Mouse (Mus musculus): ENCODE data around the gene Mrps6.

The Mrps6 gene

DNA sequence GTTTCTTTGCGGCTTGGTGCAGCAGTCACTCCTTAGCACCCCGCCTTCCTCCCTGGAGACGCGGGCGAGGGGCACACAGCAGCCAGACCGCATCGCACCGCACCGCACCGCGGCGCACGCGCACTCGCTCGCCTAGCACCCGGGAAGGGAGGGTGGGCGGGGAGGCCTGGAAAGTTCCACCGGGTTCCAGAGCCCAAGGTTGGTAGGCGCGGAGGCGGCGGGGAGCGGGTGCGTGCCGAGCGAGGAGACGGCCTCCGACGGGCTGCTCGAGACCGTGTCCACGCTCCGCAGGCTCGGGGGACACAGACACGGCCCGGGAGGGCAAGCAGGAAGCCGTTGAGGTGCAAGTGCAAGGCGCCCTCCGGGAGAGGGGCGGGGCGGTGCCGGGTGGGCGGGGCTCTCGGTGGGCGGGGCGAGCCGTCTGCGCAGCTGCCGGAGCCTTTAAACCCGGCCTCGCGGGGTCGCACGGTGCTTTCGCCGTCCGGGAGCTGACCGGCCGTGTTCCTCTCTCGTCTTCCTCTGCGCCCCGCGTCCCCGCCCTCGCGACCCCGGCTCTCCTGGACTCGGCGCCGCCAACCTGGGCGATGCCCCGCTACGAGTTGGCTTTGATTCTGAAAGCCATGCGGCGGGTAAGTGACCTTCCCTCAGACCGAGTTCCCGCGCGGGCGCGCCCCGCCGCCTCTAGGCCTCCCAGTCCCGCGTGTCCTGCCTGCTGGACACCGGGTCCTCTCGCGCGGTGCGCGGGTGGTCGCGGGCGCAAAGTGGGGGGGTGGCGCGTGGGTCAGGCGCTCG, at the start of gene Mrps6, which contains the start of the genes Gm49711 and Slc5a3:
Gene Mrps6 (plus strand): TSS at position 419 of the 792 bp plus-strand sequence.
Gene Gm49711 (plus strand): TSS at position 465 of the 792 bp plus-strand sequence.
Gene Slc5a3 (plus strand): TSS at position 471 of the 792 bp plus-strand sequence.
- peak; percentile 84 to 85 for DNase-seq

DNA sequence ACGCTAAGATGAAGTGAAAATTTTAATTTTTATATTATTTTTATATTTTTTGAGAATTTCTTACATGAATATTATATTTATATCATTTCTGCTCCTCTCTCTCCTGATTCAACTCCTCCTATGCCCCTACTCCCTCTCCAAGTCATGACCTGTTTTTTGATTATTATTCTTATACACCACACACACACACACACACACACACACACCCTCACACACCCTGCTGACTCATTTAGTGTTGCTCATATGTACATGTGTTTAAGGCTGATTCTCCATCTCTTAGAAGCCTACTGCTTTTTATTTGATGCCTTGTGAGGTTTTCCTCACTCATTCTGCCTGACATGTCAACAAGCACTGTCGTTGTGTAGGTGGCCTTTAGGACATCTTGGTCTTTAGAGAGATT, 48.5 kb upstream of the Mrps6 start:
- DNase-seq: no peak

DNA sequence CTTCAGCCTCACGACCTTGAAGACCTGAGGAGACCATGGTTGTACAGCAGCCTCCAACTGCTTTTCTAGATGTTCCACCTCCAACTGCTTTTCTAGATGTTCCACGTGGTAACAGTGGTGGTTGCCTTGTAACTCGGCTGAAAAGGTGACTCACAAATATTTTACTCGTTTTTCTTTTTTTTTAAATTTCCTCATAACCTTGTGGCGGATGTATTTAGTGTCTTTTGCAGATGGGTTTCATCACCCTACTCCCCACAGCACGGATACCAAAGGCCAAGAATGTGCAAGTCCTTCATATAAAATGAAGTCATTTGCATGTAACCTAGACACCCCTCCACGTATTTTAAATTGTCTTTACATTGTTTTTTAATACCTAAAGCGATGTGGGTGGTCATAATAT, 41.3 kb upstream of the Mrps6 start:
- no peak for DNase-seq

DNA sequence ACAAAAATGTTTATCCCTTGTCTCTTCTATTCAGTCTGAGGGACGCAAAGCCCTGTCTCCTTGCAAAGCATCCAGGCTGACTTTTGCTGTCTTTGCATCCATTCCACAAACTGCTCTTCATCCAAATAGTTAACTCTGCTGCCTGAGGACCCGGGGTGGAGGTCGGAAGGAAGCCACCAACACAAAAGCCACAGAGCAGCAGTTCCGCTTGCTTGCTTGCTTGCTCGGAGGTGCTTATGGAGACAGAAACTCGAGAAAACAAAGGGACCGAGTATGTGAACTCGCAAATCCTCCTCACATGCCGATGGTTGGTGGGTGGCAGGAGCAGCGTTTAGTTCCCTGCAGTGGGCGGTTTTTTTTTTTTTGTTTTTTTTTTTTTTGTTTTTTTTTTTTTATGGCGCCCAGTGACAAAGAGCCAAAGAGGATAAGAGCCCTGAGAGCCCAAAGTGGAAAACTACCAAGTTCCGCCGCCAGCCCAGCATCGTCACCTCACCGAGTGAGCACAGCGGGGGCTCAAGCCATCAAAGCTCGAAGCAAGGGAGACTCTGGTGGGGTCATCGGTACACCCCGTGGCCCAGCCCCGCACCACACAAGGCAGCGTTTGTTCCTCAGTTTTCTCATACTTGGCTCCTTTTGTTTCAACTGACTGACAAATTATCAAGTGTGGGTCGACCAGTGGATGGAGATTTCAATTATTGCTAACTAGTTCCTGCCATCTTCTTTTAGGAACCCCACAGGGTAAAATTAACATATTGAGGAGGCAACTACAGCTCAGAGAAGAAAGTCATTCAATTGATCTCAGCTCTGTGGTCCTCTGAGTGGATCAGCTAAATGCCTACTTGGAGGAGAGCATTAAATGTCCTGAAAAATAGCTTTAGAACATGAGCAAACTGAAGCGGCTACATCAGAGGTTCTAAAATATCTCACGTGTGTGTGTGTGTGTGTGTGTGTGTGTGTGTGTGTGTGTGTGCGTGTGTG, 38.6 kb upstream of the Mrps6 start:
- peak; percentile 18 to 24 for DNase-seq

DNA sequence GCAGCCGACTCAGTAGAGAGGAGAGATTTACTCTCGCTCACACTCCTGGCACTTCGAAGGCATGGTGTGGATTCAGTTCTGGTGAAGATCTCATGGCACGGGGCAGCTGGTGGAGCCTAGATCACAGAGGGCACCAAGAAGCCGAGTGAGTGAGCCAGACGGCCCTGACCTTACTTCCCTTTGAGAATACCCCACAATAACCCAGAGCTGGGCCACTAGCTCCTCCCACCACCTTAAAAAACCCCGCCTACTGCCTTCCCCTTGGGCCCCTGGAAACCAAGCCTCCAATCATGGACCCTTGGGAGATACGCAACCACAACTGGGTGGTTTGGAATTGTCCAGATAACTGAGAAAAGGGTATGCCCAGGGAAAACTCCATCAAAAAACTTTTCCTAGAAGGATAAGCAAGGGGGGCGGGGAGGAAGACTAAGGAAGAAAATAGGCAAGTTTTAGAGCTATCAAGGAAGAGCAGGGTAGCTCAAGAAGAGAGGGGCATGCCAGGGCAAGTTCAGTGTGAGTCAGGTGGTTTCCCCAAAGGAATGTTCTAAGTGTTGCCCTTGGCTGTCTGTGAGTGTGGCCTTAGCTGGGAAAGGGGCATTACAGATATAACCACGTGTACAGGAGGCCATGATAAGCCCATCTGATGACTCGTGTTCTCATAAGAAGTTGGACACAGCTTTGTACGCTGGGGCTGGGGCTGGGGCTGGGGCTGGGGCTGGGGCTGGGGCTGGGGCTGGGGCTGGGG, 36.2 kb upstream of the Mrps6 start:
- no peak for DNase-seq

DNA sequence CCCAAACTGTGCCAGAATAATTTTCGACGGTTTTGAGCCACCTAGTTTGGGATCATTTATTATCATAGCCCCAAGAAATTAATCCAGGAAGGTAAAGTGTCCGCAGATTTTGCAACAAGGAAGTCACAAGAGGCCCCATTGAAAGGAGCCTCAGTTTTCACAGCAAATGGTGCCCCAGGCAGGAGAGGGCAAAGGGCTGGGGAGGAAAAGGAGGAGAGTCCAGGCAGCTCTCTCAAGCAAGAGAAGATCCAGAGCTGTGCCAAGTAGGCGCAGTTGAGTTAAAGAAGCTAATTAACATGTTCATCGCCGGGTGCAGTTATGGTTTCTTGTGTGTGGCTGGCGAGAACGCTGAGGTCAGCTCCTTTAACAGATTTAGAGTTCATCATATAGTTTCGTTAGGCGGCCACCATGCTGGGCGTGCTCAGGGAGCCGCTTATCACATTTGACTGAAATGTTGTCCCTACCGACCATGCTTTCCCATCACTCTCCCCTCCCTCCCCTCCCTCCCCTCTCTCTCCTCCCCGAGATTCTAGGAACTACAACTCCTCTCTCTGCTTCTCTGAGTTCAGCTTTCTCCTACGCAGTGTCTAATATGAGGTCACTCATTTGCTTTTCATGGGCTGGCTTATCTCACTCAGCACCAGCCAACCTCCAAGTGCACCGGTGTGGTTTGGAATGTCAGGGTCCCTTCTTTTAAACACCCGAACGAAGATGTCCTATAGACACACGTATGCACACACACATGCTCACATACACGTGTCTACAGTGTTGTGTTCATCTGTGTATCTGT, 35.4 kb upstream of the Mrps6 start:
- no peak for DNase-seq

DNA sequence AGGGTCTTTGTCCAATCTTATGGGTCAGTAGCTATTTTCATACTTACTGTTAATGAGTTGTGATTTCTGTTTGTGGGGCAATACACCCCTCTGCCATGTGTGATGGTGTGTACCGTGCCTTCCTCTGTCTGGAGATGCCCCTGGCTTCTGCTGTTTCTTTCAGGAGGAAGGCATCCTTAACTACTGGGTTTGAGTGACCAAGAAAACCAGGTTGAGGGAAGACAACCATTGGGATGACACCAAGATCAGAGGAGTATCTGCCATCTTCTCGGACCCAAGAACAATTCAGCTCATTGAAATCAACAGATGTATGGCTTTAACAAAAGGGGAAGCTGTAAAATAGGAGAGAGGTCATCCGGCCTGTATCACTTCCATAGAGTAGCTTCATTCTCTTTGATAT, 24.8 kb upstream of the Mrps6 start:
- DNase-seq: no peak

DNA sequence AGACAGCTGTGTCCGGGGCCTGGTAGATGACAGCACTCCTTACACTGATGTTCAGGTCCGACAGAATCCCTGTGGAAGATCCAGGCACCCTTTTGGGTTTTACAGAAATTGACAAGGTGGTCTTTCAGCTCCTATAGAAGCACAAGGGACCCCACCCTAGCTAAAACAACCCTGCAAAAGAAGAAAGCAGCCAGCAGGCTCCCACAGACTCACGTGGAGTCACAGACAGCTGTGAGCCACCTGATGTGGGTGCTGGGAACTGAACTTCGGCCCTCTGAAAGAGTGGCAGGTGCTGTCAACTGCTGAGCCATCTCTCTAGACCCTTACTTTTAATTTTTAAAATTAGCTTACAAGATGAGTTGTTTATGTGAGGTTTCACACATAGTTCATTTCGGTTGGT, 23.4 kb upstream of the Mrps6 start:
- no peak for DNase-seq

DNA sequence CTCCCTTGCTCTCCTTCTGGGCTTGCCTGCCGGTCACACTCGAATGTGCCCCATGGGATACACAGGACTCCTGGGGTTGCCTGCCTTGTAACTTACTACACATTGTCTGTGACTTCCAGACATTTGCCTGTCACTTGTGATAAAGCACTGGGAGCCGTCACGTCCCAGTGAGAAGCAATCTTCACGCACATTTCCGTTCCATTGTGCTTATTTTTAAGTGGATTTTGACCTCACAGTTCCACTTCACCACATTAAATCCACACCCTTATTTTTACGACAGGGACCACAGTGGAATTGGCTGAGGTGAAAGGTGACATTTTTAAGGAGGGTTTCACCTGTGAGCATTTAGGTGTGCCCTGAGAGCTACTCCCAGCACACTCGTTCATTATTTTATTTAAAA, 21.4 kb upstream of the Mrps6 start:
- DNase-seq: no peak

DNA sequence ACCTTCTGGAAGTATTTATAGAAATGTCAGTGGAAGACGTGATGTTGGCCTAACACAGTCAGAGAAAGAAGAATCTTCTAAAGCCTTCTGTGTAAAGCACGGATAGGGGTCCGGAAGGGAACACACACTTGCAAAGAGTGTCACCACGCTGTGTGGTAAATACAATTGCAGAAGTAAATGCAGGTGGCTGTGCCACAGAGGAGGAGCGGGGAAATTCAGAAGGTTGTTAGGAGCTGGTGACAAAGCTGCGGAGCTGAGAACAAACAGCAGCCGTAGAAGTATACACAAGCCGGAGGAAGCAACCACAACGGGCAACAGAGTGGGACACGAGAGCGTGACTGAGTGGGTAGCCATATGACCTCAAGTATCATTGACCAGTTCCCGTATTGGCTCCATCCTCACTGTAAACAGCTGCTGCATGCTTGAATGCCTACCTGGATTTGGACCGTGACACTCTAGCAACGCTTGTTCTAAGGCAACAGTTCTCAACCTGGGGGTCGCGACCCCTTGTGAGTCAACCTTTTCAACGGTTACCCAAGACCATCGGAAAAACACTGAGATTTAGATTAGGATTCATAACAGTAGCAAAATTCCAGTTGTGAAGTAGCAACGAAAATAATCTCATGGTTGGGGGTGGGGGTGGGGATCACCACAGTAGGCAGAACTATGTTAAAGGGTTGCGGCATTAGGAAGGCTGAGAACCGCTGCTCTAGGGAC, 20.0 kb upstream of the Mrps6 start:
- no peak for DNase-seq

DNA sequence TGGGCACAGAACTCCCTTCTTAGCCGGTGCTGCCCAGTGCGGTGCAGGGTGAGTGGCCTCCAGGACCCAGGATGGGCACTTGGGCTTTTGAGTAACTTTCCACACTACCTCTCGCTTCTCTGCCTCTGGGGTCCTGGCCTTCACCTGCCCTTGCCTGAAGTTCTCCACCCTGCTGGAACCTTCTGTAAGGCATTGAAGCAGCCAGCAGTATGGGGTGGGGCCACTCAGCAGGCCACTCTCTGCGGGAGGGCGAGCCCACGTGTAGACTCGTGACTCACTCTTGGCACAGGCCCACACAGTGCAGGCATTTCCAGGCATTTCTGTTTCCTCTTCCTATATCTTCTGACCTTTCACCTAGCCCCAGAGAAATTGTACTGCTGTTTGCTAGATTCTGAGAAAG, 18.6 kb upstream of the Mrps6 start:
- DNase-seq: no peak

DNA sequence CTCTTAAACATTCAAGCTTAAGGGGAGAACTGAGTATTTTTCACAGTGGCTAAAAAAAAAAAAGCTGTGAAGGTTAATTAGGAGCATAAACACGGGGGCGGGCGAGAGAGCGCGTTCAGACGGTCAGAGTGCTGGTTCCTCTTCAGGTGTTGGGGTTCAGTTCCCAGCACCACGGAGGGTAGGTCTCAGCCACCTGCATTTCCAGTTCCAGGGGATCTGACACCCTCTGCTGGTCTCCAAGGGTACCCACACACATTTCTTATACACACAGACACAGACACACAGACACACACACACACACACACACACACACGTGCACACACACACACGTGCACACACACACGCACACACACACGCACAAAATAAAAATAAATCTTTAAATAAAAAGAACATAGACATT, 18.1 kb upstream of the Mrps6 start:
- no peak for DNase-seq

DNA sequence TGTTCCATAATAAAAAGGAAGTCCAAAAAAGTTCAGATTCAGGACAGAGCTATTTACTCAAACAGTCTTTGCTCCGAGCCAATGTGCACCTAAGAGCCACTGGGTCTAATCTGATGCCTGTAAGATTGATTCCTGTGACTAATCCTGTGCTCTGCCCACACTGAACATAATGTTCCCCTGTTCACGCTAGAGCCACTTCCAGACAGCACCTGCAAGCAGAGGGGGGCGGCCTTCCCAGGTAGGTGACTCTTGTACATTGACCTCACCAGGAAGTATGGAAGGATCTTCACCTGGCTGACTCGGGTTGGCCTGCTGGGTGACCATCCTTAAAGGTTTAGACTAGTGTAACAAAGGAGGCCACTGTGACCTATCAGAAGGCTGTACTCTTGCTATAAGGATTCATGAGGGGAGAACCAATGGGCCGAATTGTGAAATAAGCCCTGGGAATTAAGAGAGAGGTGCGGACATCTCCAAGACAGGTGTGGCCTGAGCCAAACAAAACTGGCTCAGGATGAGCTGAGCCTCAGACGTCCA, 6.2 kb upstream of the Mrps6 start:
- DNase-seq: no peak

DNA sequence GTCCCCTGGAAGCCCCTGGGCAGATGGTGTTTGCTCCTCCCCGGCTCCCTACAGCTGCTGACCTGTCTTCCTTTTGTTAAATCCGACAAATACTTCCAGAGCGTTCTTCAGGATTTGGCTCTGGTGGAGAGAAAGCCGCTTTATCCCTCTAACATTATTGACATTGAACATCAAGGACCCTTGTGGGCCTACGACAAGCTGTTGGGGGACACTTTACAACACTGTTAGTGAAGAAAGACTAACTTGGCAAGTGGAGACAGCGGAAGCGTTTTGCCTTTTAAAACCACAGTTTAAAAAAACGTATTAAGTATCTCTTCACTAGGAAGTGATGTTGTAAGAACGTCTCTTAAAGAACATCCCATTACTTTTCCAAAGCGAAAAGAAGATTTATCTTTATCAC, 5.5 kb upstream of the Mrps6 start:
- no peak for DNase-seq

DNA sequence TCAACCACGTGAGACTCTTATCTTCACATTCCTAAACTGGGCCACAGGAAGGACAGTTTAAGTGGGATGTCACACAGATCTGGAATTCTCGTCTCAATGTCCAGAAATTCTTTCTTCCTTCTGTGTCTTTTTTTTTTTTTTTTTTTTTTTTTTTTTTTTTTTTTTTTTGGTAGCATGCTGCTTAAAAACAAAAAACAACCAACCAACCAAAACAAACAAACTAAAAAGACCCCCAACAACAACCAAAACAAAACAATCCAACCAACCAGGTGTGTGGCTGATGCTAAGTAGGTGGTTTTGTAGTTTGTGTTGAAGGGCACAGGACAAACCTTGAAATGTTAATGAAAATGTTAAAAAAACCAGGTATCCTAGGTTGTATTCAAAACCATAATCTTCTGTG, 1.4 kb upstream of the Mrps6 start:
- DNase-seq: no peak

DNA sequence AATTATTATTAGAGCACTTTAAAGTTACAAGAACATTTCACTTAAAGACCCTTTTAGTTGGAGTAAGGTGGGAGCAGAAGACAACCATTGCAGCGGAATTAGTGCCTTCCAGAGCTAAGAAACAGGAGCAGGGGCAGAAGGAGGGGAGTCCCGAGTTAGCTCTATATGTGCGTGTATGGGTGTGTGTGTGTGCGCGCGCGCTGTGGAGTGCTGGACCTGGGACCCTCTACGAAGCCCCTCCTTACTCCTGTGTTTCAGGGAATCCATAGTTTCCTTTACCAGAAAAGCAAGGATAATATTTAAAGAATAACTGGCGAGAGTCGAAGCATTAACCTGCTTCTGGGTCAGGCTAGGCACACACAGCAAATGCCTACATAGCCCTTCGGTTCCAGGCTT, 616 bp upstream of the Mrps6 start:
- no peak for DNase-seq

DNA sequence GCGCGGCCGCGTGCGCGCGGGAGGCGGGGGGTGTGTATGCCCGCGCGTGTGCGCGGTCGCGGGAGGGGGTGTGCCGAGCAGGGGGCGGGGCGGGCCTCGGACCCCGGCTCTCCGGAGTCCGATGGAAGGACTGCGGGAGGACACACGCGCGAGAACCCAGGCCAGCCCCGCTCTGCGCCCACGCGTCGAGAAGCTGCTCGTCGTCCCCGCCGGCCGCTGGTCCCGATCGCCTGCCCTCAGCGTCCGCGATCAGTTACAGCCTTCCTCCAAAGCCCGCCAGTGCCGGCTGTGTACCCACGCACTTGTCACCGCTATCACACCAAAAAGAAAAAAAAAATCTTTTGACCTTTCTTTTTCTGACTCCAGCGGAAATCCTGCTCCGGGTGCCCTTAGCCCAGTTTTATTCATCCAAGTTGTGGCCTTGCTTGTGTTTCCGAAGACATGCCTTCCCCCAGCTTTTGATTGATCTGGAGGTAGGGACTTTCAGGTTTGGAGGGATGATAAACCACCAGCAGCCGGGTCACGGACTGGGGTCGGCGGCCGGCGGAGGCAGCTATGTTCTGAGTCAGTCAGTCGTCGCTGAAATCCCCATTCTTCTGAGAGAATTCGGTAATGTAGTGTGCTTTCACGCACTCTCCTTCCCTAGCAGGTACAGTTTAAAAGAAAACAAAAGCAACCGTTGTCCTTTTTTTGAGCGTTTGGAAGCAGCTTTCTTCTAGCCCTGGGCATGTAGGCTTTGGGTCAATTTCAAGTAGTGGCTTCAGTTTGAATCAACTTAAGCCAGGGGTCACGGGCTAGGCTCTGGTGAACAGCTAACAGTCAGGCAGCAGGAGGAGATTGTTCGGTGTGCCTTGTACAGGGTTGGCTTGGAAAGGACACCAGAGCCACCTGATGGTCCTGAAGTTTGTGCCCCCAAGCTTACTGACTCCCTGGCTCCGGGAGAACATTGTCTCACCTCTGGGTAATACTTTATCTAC, 862 bp downstream of the Mrps6 start:
- DNase-seq: no peak

DNA sequence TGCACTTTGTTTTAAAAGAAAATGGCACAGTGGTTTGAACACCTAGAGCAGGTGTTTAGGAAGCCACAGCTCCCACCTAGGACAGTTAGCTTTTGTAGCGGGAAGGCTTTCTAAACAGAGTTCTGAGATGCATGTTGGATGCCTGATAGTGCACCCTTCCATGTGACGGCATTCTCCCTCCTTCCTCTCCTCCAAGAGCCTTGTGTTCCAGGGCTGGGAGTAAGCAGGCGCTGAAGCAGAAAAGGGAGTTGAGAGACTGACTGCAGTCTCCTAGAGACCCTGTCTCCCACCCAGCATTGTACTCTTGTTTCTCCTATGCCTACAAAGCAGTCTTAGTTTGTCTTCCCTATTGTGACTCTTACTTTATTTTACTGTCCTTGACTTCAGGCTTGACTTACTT, 2.1 kb downstream of the Mrps6 start:
- no peak for DNase-seq

DNA sequence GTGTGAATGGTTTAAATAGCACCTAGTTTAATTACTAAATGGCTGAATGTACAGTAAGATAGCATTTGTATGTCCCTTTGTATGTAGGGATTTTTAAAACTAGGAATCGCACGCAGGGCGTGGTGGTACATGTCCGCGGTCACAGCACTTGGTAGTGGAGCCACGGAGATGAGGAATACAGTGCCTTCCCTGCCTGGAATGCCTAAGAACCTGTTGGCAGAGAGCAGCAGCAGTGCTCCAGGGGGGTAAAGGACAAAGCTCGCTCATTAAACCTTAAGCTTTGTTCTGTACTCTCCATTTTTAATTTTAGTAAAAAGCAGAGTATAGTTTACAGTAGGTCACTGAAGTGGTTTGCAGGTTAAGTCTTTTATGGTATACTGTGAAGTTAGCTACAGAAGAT, 3.5 kb downstream of the Mrps6 start:
- no peak for DNase-seq

DNA sequence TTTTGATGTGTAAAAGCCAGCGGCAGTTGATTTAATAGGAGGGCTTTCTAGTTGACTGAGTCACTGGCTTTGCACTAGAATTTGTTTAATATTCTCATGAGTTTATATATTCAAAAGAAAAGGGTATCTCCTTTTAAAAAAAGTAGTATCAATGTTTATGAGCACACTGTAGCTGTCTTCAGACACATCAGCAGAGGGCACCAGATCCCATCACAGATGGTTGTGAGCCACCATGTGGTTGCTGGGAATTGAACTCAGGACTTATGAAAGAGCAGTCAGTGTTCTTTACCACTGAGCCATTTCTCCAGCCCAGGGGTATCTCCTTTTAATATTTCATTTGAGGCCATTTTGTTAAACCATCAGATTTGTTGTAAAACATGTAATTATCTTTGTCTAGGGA, 4.8 kb downstream of the Mrps6 start:
- no peak for DNase-seq
